Mouse (Mus musculus) heart, adult 2 months (tissue): ENCODE data around the gene Smad1. TPM values are rescaled to one million over a fixed set of nuclear protein-coding genes. Genes with fewer than 3 reads are reported as not detected.
"Not testable (repeated sequence)": the region's sequence is repeated elsewhere in the genome, so short reads cannot be mapped to it uniquely, and the experiment has no call there.

ENCODE experiments used
- DNase-seq, 2 experiments: peaks; one replicate each; pipeline ENCODE4 v3.0.0; 2021
- H3K27ac ChIP-seq: fragments of 200-600 bp; 2 replicates; pipeline ENCODE4 v1.8.1; 2022
- H3K27me3 ChIP-seq: fragments of 200-500 bp; 2 replicates; pipeline ENCODE4 v1.6.1; 2012; ENCODE audit warnings: mild to moderate bottlenecking, low read length, inconsistent platforms, mixed read lengths; ENCODE audit not compliant: control insufficient read depth, insufficient read depth
- H3K36me3 ChIP-seq: fragments of 200-500 bp; 2 replicates; pipeline ENCODE4 v1.6.1; 2012; ENCODE audit warnings: low read length, inconsistent platforms; ENCODE audit not compliant: control insufficient read depth, insufficient read depth
- H3K4me1 ChIP-seq: fragments of 200-500 bp; 2 replicates; pipeline ENCODE4 v1.6.1; 2011; ENCODE audit warnings: low read length; ENCODE audit not compliant: control insufficient read depth, insufficient read depth
- H3K4me3 ChIP-seq: fragments of 200-600 bp; 2 replicates; pipeline ENCODE4 v1.8.1; 2022
- H3K79me2 ChIP-seq: fragments of 200-500 bp; replicated peaks from 2 replicates; pipeline ENCODE4 v1.6.1; 2012; ENCODE audit warnings: mild to moderate bottlenecking, inconsistent platforms, low read length, moderate library complexity, mixed read lengths; ENCODE audit not compliant: control insufficient read depth, insufficient read depth
- H3K9ac ChIP-seq: fragments of 200-500 bp; 2 replicates; pipeline ENCODE4 v1.6.1; 2012; ENCODE audit warnings: low read depth, mild to moderate bottlenecking, control low read depth, inconsistent platforms, low read length, mixed read lengths
- CTCF ChIP-seq: fragments of 200-600 bp; IDR thresholded peaks from 2 replicates; pipeline ENCODE4 v1.8.1; 2022; ENCODE audit warnings: antibody characterized with exemption, mild to moderate bottlenecking, moderate library complexity
- EP300 ChIP-seq: fragments of 200-500 bp; IDR thresholded peaks from 2 replicates; pipeline ENCODE4 v1.6.1; 2011; ENCODE audit warnings: low read depth, low read length, control low read depth; ENCODE audit not compliant: insufficient read depth
- POLR2A ChIP-seq: fragments of 200-500 bp; IDR thresholded peaks from 2 replicates; pipeline ENCODE4 v1.6.1; 2011; ENCODE audit warnings: mild to moderate bottlenecking, low read depth, low read length, control low read depth; ENCODE audit not compliant: insufficient read depth
- WGBS: fragments of 180-500 bp; shearing (Covaris S2); methylation state at CpG from one replicate; pipeline ENCODE4 v1.1.7; 2018; 5-methylcytosine and 5-hydroxymethylcytosine counted together
- intact Hi-C: fragments of 180-260 bp; cut with DNase I; formaldehyde crosslinking; loops from one replicate; pipeline ENCODE4 v1.15.1; 2025
- polyA plus RNA-seq: library from polyadenylated mRNA; depleted of rRNA; stranded (reverse); fragments of >200 nt; gene quantifications from 2 replicates; pipeline ENCODE4 v1.2.3, GENCODE M21; 2012
- total RNA-seq, 2 experiments: library from RNA; stranded (reverse); gene quantifications; 2 replicates each; pipeline ENCODE4 v1.2.3; 2021

Gene Smad1
- total and polyA plus RNA-seq, 3 experiments: 12.7 to 18.0 (median 14.0) TPM

GRCm38 (mm10) chr8:79410501-79410900 lies 11.2 kb upstream of the Smad1 start:
- no peak for DNase-seq

GRCm38 (mm10) chr8:79407356-79407755 lies 8.0 kb upstream of the Smad1 start:
- not testable (repeated sequence) for DNase-seq, H3K79me2 ChIP-seq, H3K9ac ChIP-seq, H3K4me3 ChIP-seq, H3K36me3 ChIP-seq, H3K27me3 ChIP-seq, H3K4me1 ChIP-seq, H3K27ac ChIP-seq
- 50% methylated on average over 1 of the region's 1 CpGs for WGBS
- intact Hi-C loops: loop anchor here (5.0 kb wide), 1 partner anchor 85 kb away; no protein-coding TSS in a partner anchor

More at GRCm38 (mm10) chr8:79410501-79410900, 11.2 kb upstream of the Smad1 start:
- no peaks in the 10 kb centered on the region for H3K27me3 ChIP-seq
- no peak overlapping the region for H3K9ac ChIP-seq
- no peak overlapping the region for H3K27ac ChIP-seq
- 54% methylated on average over 1 of the region's 1 CpGs for WGBS
- H3K36me3 ChIP-seq: no peaks in the 10 kb centered on the region
- no peak overlapping the region for H3K4me3 ChIP-seq
- peaks cover 2% of the 10 kb centered on the region for H3K4me1 ChIP-seq
- intact Hi-C loops: no loop called here
- H3K79me2 ChIP-seq: no peaks in the 10 kb centered on the region
- no peak for TF ChIP-seq POLR2A

GRCm38 (mm10) chr8:79404895-79405557 lies 5.7 kb upstream of the Smad1 start:
- DNase-seq: no peak
- TF ChIP-seq EP300 (no peak), POLR2A (no peak), CTCF (no peak)
- Histone ChIP-seq H3K79me2 (no peaks in the 10 kb centered on the region), H3K4me1 (no peaks in the 10 kb centered on the region), H3K4me3 (no peak overlapping the region), H3K36me3 (no peaks in the 10 kb centered on the region), H3K27me3 (no peaks in the 10 kb centered on the region), H3K9ac (no peak overlapping the region), H3K27ac (no peak overlapping the region)
- WGBS: 64% methylated on average over 6 of the region's 6 CpGs
- intact Hi-C loops: loop anchor here (5.0 kb wide), 1 partner anchor 87 kb away; no protein-coding TSS in a partner anchor

DNA sequence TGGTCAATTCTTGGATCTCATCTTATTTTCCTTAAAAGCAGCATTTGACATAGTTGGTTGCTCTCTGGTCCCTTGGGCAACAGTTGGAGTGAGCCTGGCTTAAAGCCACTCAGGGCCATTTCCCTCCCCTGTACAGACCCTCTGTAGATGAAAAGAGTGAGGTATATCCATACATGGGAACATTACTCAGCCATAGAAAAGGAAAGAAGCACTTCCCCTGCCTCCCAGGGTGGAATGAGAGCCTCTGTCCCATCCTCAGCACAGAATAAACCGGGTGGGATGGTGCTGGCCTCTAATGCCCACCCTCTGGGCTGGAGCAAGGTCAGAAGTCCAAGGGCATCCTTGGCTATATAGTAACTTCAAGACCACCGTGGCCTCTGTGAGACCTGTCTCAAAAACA lies 1.4 kb upstream of the Smad1 start:
- Histone ChIP-seq H3K9ac (no peak overlapping the region), H3K27me3 (no peaks in the 10 kb centered on the region), H3K27ac (no peak overlapping the region), H3K36me3 (no peaks in the 10 kb centered on the region), H3K4me3 (no peak overlapping the region), H3K79me2 (peaks cover 3% of the 10 kb centered on the region), H3K4me1 (peaks cover 5% of the 10 kb centered on the region)
- 86% methylated on average over 2 of the region's 2 CpGs for WGBS
- no peak for DNase-seq
- no peak for TF ChIP-seq CTCF
- no peak for TF ChIP-seq POLR2A
- no peak for TF ChIP-seq EP300
- intact Hi-C loops: no loop called here

GRCm38 (mm10) chr8:79398251-79398981 lies 902 bp downstream of the Smad1 start:
- intact Hi-C loops: loop anchor here (2.0 to 10.0 kb wide), 6 partner anchors 36 to 374 kb away; partner anchors contain the start of genes Mmaa and Zfp827
- H3K79me2 ChIP-seq: peaks cover 3% of the 10 kb centered on the region
- H3K27ac ChIP-seq: peak overlapping the region; percentile 98
- no peaks in the 10 kb centered on the region for H3K27me3 ChIP-seq
- peaks cover 11% of the 10 kb centered on the region for H3K4me1 ChIP-seq
- peak; percentile 65 to 68 for DNase-seq
- peak overlapping the region; percentile 79 for H3K4me3 ChIP-seq
- peaks cover 5% of the 10 kb centered on the region for H3K36me3 ChIP-seq
- H3K9ac ChIP-seq: peak overlapping the region; percentile 99
- under 1% methylated on average over 60 of the region's 68 CpGs for WGBS
- peak; percentile 47; the same call in 1 of the 2 replicates for TF ChIP-seq POLR2A
- no peak for TF ChIP-seq EP300

DNA sequence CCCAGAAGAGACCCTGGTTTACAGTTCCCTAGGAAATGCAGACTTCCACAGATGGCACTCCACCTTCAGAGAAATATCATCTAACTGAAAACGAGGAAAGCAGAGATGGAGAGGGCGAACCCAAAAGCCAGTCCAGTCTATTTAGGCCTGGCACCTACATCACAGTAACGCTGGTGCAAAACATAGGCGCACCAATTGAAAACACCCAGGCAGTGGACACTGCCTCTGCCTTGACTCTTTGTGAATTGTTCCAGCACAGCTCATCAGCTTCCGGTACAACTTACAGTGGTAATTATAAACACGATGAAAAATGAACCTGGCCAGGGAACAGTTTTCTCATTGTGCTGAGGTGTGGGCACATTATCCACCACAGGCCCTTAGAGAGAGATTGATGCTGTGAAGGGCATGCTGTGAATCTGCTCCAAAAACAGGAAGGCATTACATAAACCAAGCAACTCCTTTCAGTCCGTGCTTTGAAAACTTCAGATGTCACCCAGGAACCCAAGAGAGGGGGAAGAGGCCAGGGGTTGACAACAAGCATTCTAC lies 1.5 kb downstream of the Smad1 start:
- peak overlapping the region; percentile 99 for H3K9ac ChIP-seq
- intact Hi-C loops: loop anchor here (2.0 to 10.0 kb wide), 6 partner anchors 35 to 373 kb away; partner anchors contain the start of genes Mmaa and Zfp827

More for the DNA sequence above, 1.5 kb downstream of the Smad1 start:
- Histone ChIP-seq H3K27me3 (no peaks in the 10 kb centered on the region), H3K4me1 (peaks cover 11% of the 10 kb centered on the region), H3K27ac (peak overlapping the region; percentile 98), H3K4me3 (peak overlapping the region; percentile 79), H3K36me3 (peaks cover 5% of the 10 kb centered on the region), H3K79me2 (peaks cover 3% of the 10 kb centered on the region)
- peak; percentile 11 to 44 for DNase-seq
- WGBS: 20% methylated on average over 7 of the region's 7 CpGs
- TF ChIP-seq POLR2A (no peak), CTCF (no peak), EP300 (no peak)
